In the genomic region with DNA sequence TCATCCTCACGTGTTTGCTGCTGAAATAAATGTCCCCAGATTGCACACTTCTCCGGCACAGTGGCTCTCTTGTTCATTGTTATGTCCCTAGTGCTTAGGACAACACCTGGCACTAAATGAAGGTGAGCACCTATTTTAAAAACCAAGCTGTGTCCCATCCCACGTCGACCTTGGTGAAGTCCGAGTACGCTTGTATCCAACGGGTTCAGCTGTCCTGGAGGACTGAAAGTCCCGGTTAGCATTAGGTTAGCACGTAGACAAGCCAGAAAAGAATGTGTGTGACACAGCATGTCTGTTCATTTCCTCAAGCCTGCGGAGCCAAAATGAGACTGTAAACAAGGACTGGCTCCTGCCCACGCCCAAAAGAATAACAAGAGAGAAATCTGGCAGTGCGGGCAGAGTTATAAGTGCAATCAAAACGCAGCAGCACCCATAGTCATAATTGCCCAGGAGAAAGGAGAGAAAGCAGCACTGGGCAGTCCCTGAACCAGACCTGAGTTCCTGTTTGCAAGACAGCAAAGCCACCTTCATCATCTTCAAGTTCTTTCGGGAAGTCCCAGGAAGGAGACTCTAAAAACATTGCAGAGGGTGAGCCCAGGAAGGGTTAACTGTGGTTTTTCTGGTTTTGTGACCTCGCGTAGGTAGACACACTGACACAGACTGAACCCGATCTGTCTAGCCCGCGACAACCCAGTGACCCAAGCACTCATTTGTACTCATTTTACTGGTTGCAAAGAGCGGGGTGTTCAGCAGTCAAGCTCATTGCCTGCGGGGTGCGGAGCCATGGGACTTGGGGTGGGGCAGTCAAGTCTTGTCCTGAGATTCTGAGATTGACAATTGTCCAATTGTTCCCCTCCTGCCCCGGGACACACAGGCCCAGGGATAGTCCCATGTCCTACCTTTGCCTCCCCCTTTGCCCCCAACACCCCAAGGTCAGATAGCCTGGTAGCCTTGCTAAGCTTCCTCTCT, we compare ENCODE assay signal across 8 mouse cellular contexts. TPM values are rescaled to one million over a fixed set of nuclear protein-coding genes. Genes with fewer than 3 reads are reported as not detected.
DNase-seq lines count a peak whose midpoint lies in the region; ATAC-seq and TF ChIP-seq lines count a peak whose summit lies in the region.

Gene Xpnpep1 (minus strand): TSS at position 51 of the 969 bp plus-strand sequence.

- H3K36me3 ChIP-seq in lung, embryonic 15.5 days = no peaks in the 10 kb centered on the region

- peak within 1 kb of the TSS; percentile 62 for H3K4me2 ChIP-seq in lung, embryonic 15.5 days

- no peak for TF ChIP-seq POLR2A in cortical plate, adult 2 months (IDR thresholded peaks at IDR 0.05; ENCODE audit: extremely low read depth, insufficient read depth, low read length)

- peaks cover 13% of the 10 kb centered on the region for H3K4me1 ChIP-seq in cortical plate, adult 2 months (ENCODE audit: control insufficient read depth, insufficient read depth, low read length)
- peaks cover 43% of the 10 kb centered on the region for H3K4me1 ChIP-seq in lung, embryonic 15.5 days

- H3K9me3 ChIP-seq in lung, embryonic 15.5 days = no peaks in the 10 kb centered on the region

- H3K4me3 ChIP-seq in cortical plate, adult 2 months (ENCODE audit: insufficient read depth, low read length) = peak within 1 kb of the TSS; percentile 73; the same call in 1 of the 2 replicates
- peak within 1 kb of the TSS; percentile 93 for H3K4me3 ChIP-seq in lung, embryonic 15.5 days

- DNase-seq in right cerebral cortex, adult 18-20 months = peak; percentile 43
- no peak for DNase-seq in right cerebral cortex, postnatal 14 days
- DNase-seq in heart, adult 8-10 months (ENCODE audit: low spot score) = no peak
- peak; percentile 59 to 80 for DNase-seq in layer of hippocampus, adult 18-20 months (ENCODE audit: low spot score in 2 of 2)
- peak; percentile 49 to 52 for DNase-seq in right cerebral cortex, postnatal 10 days (ENCODE audit: low spot score in 2 of 2)
- no peak for DNase-seq in c-Kit-positive CD71-positive TER-119-positive erythroid progenitor cells, embryonic 14.5 days (ENCODE audit: low spot score)

- no peak for ATAC-seq in lung, embryonic 15.5 days (ENCODE audit: borderline replicate concordance, extremely low read depth, low FRiP score, low TSS enrichment)

- H3K27ac ChIP-seq in cortical plate, adult 2 months (ENCODE audit: insufficient read depth, low read length) = peak within 1 kb of the TSS; percentile 45
- H3K27ac ChIP-seq in lung, embryonic 15.5 days = peak within 1 kb of the TSS; percentile 91

- H3K27me3 ChIP-seq in lung, embryonic 15.5 days = no peaks in the 10 kb centered on the region

- TF ChIP-seq CTCF in cortical plate, adult 2 months (IDR thresholded peaks at IDR 0.05; ENCODE audit: extremely low read depth, insufficient read depth, low read length) = no peak

- H3K9ac ChIP-seq in lung, embryonic 15.5 days = no peak within 1 kb of the TSS

- 52% methylated on average over 23 of the region's 23 CpGs for WGBS in lung, embryonic 15.5 days

RNA-seq across cellular contexts. Expression of gene Xpnpep1, which starts in this region (rescaled TPM):
- polyA plus RNA-seq in cortical plate, adult 2 months (2012; rRNA removed) = 51.4 and 52.9 TPM in 2 replicates
- total RNA-seq in heart, adult 8-10 months (2022) = 10 to 100 TPM; 52.4 to 81.0 (median 72.0) TPM
- total RNA-seq in layer of hippocampus, adult 18-20 months (2021) = 10 to 100 TPM; 72.8 to 79.3 TPM
- polyA plus RNA-seq in lung, embryonic 15.5 days (2015; fragmentation: Nextera tagmentation; extraction: Ambion mirVana) = 167 and 169 TPM in 2 replicates

Comparison
In these comparisons a context has a peak if more than half of its experiments do, and no peak if none do; other contexts are left out.
1. DNase-seq: peak in right cerebral cortex, adult 18-20 months (single experiment), layer of hippocampus, adult 18-20 months (2 of 2) and right cerebral cortex, postnatal 10 days (2 of 2); none in right cerebral cortex, postnatal 14 days (single experiment), heart, adult 8-10 months (single experiment) and c-Kit-positive CD71-positive TER-119-positive erythroid progenitor cells, embryonic 14.5 days (single experiment).